Mouse (Mus musculus) ovary, postnatal 10 days (tissue): Measurements from ENCODE around the gene Erbb3.
A peak's percentile ranks its signal among the peaks of the same experiment; 100 is the strongest.
"Not testable (repeated sequence)": the region's sequence is repeated elsewhere in the genome, so short reads cannot be mapped to it uniquely, and the experiment has no call there.

ENCODE experiments used
- DNase-seq: peaks from one replicate; pipeline ENCODE4 v3.0.0; 2022; ENCODE audit warnings: low spot score

Gene Erbb3

GRCm38 (mm10) chr10:128556963-128557362, 32.5 kb downstream of the Erbb3 start:
- no peak for DNase-seq

- DNase-seq: no peak
Observed at GRCm38 (mm10) chr10:128556286-128556685, 33.2 kb downstream of the Erbb3 start.

- DNase-seq: not testable (repeated sequence)
Observed at GRCm38 (mm10) chr10:128555567-128555966, 33.9 kb downstream of the Erbb3 start.

- not testable (repeated sequence) for DNase-seq
Observed at GRCm38 (mm10) chr10:128550144-128550823, 39.2 kb downstream of the Erbb3 start.

GRCm38 (mm10) chr10:128549682-128550057, 39.8 kb downstream of the Erbb3 start:
- not testable (repeated sequence) for DNase-seq

- peak; percentile 76 for DNase-seq
Observed at GRCm38 (mm10) chr10:128548947-128549681, 40.3 kb downstream of the Erbb3 start, which contains the start of gene Rpl41. TSS of gene Rpl41 (minus strand) at chr10:128549305.

GRCm38 (mm10) chr10:128548051-128548791, 41.2 kb downstream of the Erbb3 start:
- not testable (repeated sequence) for DNase-seq

- DNase-seq: peak; percentile 75
Observed at GRCm38 (mm10) chr10:128547361-128548032, 42.0 kb downstream of the Erbb3 start, which contains the start of gene Zc3h10. TSS of gene Zc3h10 (minus strand) at chr10:128547774.

- DNase-seq: no peak
Observed at GRCm38 (mm10) chr10:128546787-128547186, 42.7 kb downstream of the Erbb3 start.

- no peak for DNase-seq
Observed at GRCm38 (mm10) chr10:128546361-128546760, 43.1 kb downstream of the Erbb3 start.

GRCm38 (mm10) chr10:128545570-128545898, 43.9 kb downstream of the Erbb3 start:
- no peak for DNase-seq

GRCm38 (mm10) chr10:128544674-128545569, 44.5 kb downstream of the Erbb3 start:
- DNase-seq: no peak

- no peak for DNase-seq
Observed at GRCm38 (mm10) chr10:128544151-128544657, 45.2 kb downstream of the Erbb3 start.

GRCm38 (mm10) chr10:128543100-128543499, 46.4 kb downstream of the Erbb3 start:
- DNase-seq: no peak

GRCm38 (mm10) chr10:128538340-128538870, 51.0 kb downstream of the Erbb3 start:
- no peak for DNase-seq

- DNase-seq: peak; percentile 65
Observed at GRCm38 (mm10) chr10:128536266-128536940, 53.0 kb downstream of the Erbb3 start.

- no peak for DNase-seq
Observed at GRCm38 (mm10) chr10:128535624-128536265, 53.7 kb downstream of the Erbb3 start.

- no peak for DNase-seq
Observed at GRCm38 (mm10) chr10:128535206-128535605, 54.2 kb downstream of the Erbb3 start.
